Mouse (Mus musculus) liver, adult 2 months (tissue): ENCODE data around the gene Snap47. TPM values are rescaled to one million over a fixed set of nuclear protein-coding genes. Genes with fewer than 3 reads are reported as not detected.

ENCODE experiments used
- DNase-seq: peaks from one replicate; pipeline ENCODE4 v3.0.0-alpha.2; 2011; ENCODE audit warnings: low read depth, low spot score; ENCODE audit errors: extremely low read depth
- H3K27ac ChIP-seq: fragments of 200-500 bp; replicated peaks from 2 replicates; pipeline ENCODE4 v1.5.1; 2012; ENCODE audit warnings: low read depth, mild to moderate bottlenecking, control low read depth, inconsistent platforms, low read length; ENCODE audit not compliant: insufficient read depth
- H3K27me3 ChIP-seq: fragments of 200-500 bp; 2 replicates; pipeline ENCODE4 v1.6.1; 2012; ENCODE audit warnings: mild to moderate bottlenecking, moderate library complexity, low read length, inconsistent platforms; ENCODE audit not compliant: control insufficient read depth, insufficient read depth
- H3K36me3 ChIP-seq: fragments of 200-500 bp; 2 replicates; pipeline ENCODE4 v1.6.1; 2012; ENCODE audit warnings: low read length, inconsistent platforms; ENCODE audit not compliant: control insufficient read depth, insufficient read depth
- H3K4me1 ChIP-seq: fragments of 200-500 bp; 2 replicates; pipeline ENCODE4 v1.6.1; 2011; ENCODE audit warnings: low read length; ENCODE audit not compliant: control insufficient read depth, insufficient read depth
- H3K4me3 ChIP-seq: fragments of 200-500 bp; 2 replicates; pipeline ENCODE4 v1.5.1; 2011; ENCODE audit warnings: low read depth, mild to moderate bottlenecking, control low read depth, low read length, moderate library complexity; ENCODE audit not compliant: insufficient read depth
- H3K79me2 ChIP-seq: fragments of 200-500 bp; 2 replicates; pipeline ENCODE4 v1.6.1; 2012; ENCODE audit warnings: inconsistent platforms, mild to moderate bottlenecking, low read length, moderate library complexity; ENCODE audit not compliant: control insufficient read depth, insufficient read depth
- H3K9ac ChIP-seq: fragments of 200-500 bp; 2 replicates; pipeline ENCODE4 v1.6.1; 2012; ENCODE audit warnings: low read depth, mild to moderate bottlenecking, control low read depth, inconsistent platforms, low read length
- CTCF ChIP-seq: fragments of 200-500 bp; IDR thresholded peaks from 2 replicates; pipeline ENCODE4 v1.5.1; 2011; ENCODE audit warnings: low read depth, low read length, control low read depth
- POLR2A ChIP-seq: fragments of 200-500 bp; IDR thresholded peaks from 2 replicates; pipeline ENCODE4 v1.6.1; 2011; ENCODE audit warnings: low read length, control low read depth; ENCODE audit not compliant: insufficient read depth; ENCODE audit errors: extremely low read depth
- WGBS: fragments of 180-500 bp; shearing (Covaris S2); methylation state at CpG from one replicate; pipeline ENCODE4 v1.1.7; 2018; 5-methylcytosine and 5-hydroxymethylcytosine counted together
- polyA plus RNA-seq: library from polyadenylated mRNA; depleted of rRNA; stranded (reverse); fragments of >200 nt; gene quantifications from 2 replicates; pipeline ENCODE4 v1.2.3, GENCODE M21; 2012
- total RNA-seq: library from RNA; depleted of rRNA; stranded (reverse); fragments of >200 nt; gene quantifications from 2 replicates; pipeline ENCODE4 v1.2.3, GENCODE M21; 2014

The Snap47 gene
- total and polyA plus RNA-seq, 2 experiments, result 60.0 to 70.9 TPM

DNA sequence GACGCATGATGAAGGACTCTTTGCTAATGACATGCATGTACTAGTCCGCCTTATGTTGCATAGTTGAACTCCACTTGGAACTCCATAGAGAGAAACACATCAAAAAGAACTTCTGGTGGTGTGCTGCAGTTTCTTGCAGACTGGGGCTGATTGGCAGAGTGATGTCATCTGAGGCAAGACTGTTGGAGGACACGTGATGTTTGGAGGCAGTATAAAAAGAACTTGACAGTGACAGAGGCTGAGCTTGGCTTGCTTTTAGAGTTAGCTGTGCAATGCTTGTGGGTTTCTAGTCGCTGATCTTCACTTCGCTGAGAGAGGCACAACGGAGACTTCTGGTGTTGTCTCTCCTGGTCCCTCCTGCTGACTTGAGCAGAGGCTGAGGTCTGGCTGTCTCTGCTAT lies 26.3 kb upstream of the Snap47 start:
- no peaks in the 10 kb centered on the region for H3K79me2 ChIP-seq
- no peak for DNase-seq
- TF ChIP-seq POLR2A, result no peak
- TF ChIP-seq CTCF, result no peak
- no peaks in the 10 kb centered on the region for H3K27me3 ChIP-seq
- H3K4me3 ChIP-seq, result no peak overlapping the region
- no peaks in the 10 kb centered on the region for H3K4me1 ChIP-seq
- H3K36me3 ChIP-seq, result no peaks in the 10 kb centered on the region
- 64% methylated on average over 6 of the region's 6 CpGs for WGBS
- no peak overlapping the region for H3K9ac ChIP-seq
- H3K27ac ChIP-seq, result no peak overlapping the region

DNA sequence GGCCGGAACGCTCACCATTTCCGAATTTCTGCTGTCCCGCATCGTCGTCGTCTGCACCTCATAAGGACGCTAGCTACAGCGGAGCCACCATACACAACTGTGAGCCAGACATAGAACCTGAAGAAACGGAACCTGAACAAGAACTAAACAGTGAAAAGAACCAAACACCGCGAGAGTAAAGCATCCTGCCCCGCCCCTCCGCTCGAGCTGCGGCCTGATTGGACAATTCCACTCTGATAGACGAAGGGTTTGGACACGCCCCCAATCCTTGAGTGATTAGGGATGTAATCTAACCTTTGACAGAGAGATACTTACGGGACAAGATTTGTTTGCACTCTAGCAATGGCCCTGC lies 21.3 kb upstream of the Snap47 start, which contains the start of gene Zfp867:
Zfp867 (minus strand) TSS at position 149 of the 352 bp plus-strand sequence.
- Histone ChIP-seq H3K79me2 (peaks cover 10% of the 10 kb centered on the region; the same call in 1 of the 2 replicates), H3K36me3 (no peaks in the 10 kb centered on the region), H3K4me3 (peak within 1 kb of the TSS; percentile 74), H3K9ac (peak within 1 kb of the TSS; percentile 79), H3K4me1 (no peaks in the 10 kb centered on the region; the same call in 1 of the 2 replicates), H3K27ac (peak within 1 kb of the TSS; percentile 65), H3K27me3 (no peaks in the 10 kb centered on the region)
- under 1% methylated on average over 19 of the region's 19 CpGs for WGBS
- DNase-seq, result peak; percentile 84
- TF ChIP-seq POLR2A, result peak; percentile 58; the same call in 1 of the 2 replicates
- no peak for TF ChIP-seq CTCF

DNA sequence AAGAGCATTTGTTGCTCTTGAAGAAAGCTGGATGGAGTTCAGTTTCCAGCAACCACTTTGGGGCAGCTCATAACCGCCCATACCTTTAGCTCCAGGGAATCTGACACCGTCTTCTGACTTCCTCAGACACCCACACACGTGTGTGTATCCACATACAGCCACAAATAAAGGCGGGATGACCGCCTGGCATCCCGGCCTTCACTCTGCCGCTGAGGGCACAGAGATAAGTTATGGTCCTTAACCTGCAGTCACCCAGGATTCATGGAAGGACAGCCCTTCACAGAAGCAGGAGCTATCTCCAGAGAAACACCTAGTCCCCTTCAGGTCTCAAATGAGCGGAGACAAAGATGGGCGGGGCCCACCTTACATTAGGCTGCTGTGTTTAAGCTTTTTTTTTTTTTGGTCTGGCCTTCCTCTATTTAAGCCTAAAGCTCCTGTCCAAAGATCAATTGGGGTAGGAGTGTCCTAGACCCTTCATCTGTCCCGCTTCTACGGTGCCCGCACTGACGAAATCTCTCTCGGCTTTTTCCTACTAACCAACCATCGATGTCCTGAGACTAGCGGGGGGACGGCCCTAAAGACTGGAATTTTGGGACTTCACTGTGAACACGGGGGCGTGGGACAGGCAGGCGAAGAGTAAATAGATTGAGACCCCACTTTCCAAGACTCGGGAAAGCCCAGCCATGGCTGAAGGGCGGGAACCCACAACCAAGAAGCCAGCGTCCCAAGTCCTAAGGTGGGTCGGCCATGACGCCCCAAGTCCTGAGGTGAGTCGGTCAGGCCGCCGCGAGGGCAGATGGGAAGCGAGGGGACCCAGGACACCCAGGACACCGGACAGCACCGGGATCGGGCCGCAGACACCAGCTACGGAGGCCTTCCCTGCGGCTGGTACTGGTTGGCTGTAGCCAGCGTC lies 20.7 kb upstream of the Snap47 start:
- no peak for TF ChIP-seq POLR2A
- no peak for TF ChIP-seq CTCF
- peak overlapping the region; percentile 79 for H3K9ac ChIP-seq
- peak overlapping the region; percentile 65 for H3K27ac ChIP-seq
- no peaks in the 10 kb centered on the region for H3K27me3 ChIP-seq
- DNase-seq, result peak; percentile 38
- 4% methylated on average over 37 of the region's 37 CpGs for WGBS
- no peaks in the 10 kb centered on the region; the same call in 1 of the 2 replicates for H3K4me1 ChIP-seq
- H3K4me3 ChIP-seq, result peak overlapping the region; percentile 74
- H3K36me3 ChIP-seq, result no peaks in the 10 kb centered on the region; the same call in 1 of the 2 replicates
- H3K79me2 ChIP-seq, result peaks cover 10% of the 10 kb centered on the region; the same call in 1 of the 2 replicates

DNA sequence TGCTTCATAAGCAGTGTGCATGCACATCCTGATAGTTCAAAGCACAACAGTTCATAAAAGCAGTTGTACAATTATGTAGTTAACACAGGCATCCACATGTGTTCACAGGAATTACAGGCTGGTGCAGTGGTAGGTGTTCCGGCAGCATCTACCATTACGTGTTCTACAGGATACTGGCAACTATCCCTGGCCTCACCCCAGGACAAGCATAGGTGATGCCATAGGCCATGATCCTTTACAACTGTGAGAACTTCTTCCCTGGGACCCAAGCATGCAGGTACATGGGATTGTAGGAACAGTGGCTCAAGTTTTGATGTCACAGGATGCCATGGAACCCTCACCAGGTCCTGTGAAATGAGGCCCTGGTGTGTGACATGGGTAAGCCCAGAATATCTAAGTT lies 9.5 kb upstream of the Snap47 start:
- Histone ChIP-seq H3K27ac (no peak overlapping the region), H3K27me3 (peaks cover 2% of the 10 kb centered on the region; the same call in 1 of the 2 replicates), H3K36me3 (peaks cover 33% of the 10 kb centered on the region), H3K4me3 (no peak overlapping the region), H3K9ac (no peak overlapping the region), H3K4me1 (no peaks in the 10 kb centered on the region), H3K79me2 (no peaks in the 10 kb centered on the region)
- WGBS, result 89% methylated on average over 2 of the region's 2 CpGs
- no peak for DNase-seq
- TF ChIP-seq POLR2A (no peak), CTCF (no peak)

DNA sequence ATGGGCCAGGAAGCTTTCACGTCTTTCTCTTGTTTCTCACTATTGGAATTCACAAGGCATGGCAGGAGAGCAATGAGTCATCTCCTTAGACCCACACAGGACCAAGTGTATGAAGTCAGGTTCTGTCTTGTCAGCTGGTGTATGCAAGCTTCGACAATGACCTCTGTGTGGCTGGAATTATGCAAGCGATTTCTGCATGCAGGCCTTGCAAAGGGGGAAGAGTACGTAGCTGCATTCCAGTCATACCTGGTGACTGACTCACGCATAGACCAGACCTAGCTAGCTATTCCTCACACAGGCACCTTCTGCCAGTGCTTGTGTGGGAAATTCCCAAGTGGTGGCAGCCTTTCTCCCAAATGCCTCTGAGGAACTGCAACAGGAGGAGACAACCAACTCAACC lies 8.0 kb upstream of the Snap47 start:
- Histone ChIP-seq H3K4me1 (no peaks in the 10 kb centered on the region), H3K27ac (no peak overlapping the region), H3K9ac (no peak overlapping the region), H3K4me3 (no peak overlapping the region), H3K27me3 (peaks cover 2% of the 10 kb centered on the region; the same call in 1 of the 2 replicates), H3K36me3 (peaks cover 42% of the 10 kb centered on the region), H3K79me2 (no peaks in the 10 kb centered on the region)
- DNase-seq, result peak; percentile 53
- TF ChIP-seq CTCF, result no peak
- no peak for TF ChIP-seq POLR2A
- 21% methylated on average over 5 of the region's 5 CpGs for whole genome bisulfite sequencing

DNA sequence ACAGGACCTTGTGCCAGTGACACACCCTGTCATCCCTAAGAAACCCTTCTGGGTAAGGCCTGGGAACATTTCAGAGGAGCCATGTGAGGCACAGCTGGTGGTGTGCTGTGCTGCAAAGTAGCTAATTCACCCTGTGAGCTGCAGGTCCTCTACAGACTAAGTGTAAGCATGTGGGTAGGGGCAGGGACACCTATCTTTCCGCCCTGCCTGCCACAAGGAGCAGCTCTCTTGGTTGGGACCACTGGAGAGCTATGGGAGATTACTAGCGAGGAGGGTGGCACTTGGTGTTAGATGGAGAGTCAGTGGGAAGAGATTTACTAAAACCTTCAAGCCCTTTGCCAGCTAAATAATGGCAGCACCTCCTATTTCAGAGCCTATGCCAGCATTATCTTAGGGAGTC lies 5.9 kb upstream of the Snap47 start:
- Histone ChIP-seq H3K9ac (no peak overlapping the region), H3K36me3 (peaks cover 26% of the 10 kb centered on the region)
- WGBS, result 100% methylated on average over 2 of the region's 2 CpGs

More for the DNA sequence above, 5.9 kb upstream of the Snap47 start:
- no peak for TF ChIP-seq POLR2A
- no peak for TF ChIP-seq CTCF
- no peaks in the 10 kb centered on the region for H3K4me1 ChIP-seq
- no peak overlapping the region for H3K27ac ChIP-seq
- H3K79me2 ChIP-seq, result no peaks in the 10 kb centered on the region
- no peak for DNase-seq
- H3K27me3 ChIP-seq, result no peaks in the 10 kb centered on the region
- no peak overlapping the region for H3K4me3 ChIP-seq
